Mouse (Mus musculus): Measurements from ENCODE around the gene Egf.

DNA sequence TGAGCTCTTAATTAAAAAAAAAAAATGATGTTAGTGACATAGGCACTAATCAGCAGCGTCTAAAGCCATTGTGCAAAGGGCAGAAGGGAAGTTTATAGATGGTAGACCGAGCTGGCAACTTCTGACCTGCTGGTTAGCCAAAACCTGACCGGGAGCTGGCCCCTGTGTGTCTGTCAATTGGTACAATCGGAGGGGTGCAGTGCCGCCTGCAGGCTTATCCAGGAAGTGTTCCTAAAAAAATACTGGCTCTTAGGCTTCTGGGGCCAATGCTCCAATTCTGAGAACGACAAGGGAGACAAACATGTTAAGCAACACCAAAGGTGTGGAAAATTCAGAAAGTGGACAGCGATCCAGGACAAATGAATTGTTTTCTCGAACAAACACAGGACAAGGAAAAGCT is 24.7 kb downstream of the Egf start:
- no peak for TF ChIP-seq GATA1 (IDR thresholded peaks at IDR 0.05; ENCODE audit: borderline replicate concordance, low read length)
- no peak for TF ChIP-seq FLI1 (IDR thresholded peaks at IDR 0.05; ENCODE audit: low read length)

Data from megakaryocyte, embryonic 14.5 days (primary cell).